Mouse (Mus musculus) liver, embryonic 18 days (tissue): ENCODE data around the gene Myl6b. TPM values are rescaled to one million over a fixed set of nuclear protein-coding genes. Genes with fewer than 3 reads are reported as not detected.

ENCODE experiments used
- polyA plus RNA-seq: library from polyadenylated mRNA; depleted of rRNA; stranded (reverse); fragments of >200 nt; gene quantifications from 2 replicates; pipeline ENCODE4 v1.2.3, GENCODE M21; 2012; rRNA removed

The Myl6b gene
- polyA plus RNA-seq, result 0.53 and 0.67 TPM in 2 replicates

DNA sequence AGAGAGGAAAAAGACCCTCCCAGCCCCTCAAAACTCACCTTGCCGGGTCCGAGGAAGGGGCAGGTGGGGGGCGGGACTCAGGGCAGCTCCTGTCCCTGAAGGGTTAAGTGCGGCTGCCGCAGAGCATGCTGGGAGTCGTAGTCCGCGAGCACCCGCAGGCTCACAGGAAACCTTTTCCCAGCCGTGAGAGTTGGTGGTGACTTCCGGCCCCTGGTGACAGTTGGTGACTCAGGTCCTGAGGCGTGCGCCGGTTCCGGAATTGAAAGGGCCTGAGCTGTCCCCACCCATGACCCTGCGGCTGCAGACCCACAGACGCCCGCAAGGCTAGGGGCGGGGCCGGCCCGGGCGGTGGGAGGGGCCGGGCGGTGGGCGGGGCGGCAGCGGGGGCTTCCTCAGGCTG is at the start of gene Myl6b:
TSS of gene Myl6b (minus strand) at position 96 of the 400 bp plus-strand sequence.

GRCm38 (mm10) chr10:128547361-128548032 is 49.0 kb upstream of the Myl6b start, which contains the start of gene Zc3h10:
Zc3h10 (minus strand) TSS chr10:128547774.

DNA sequence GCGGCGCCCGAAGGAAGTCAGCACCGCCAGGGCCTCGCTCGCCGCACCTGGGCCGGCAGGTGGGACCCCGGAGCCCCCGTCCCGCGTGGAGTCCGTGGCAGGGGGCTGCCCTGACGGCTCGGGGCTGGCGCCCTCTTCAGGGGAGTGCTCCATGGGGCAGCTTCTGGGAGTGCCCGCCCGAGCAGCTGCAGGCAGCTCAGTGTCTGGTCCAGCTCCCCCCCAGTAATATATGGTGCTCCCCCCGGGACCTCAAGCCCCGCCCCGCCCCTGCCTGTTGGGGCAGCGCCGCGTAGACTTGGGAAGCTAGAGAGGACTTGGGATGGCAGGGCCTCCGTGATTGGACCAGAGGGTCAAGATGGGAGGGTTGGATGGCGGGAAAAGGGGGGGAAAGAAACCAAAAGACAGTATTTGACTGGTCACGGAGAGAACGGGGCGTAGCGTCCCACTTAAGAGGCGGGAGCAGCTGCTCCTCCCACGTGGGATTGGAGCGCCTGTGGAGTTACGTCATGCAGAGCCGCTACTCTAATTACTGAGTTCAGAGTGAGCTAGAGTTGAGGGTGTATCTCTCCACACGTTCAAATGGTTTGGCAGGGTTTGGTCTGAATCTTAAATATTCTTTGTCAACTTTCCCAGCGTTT is 27.3 kb upstream of the Myl6b start, which contains the start of gene Esyt1:
TSS of gene Esyt1 (minus strand) at position 201 of the 638 bp plus-strand sequence.

DNA sequence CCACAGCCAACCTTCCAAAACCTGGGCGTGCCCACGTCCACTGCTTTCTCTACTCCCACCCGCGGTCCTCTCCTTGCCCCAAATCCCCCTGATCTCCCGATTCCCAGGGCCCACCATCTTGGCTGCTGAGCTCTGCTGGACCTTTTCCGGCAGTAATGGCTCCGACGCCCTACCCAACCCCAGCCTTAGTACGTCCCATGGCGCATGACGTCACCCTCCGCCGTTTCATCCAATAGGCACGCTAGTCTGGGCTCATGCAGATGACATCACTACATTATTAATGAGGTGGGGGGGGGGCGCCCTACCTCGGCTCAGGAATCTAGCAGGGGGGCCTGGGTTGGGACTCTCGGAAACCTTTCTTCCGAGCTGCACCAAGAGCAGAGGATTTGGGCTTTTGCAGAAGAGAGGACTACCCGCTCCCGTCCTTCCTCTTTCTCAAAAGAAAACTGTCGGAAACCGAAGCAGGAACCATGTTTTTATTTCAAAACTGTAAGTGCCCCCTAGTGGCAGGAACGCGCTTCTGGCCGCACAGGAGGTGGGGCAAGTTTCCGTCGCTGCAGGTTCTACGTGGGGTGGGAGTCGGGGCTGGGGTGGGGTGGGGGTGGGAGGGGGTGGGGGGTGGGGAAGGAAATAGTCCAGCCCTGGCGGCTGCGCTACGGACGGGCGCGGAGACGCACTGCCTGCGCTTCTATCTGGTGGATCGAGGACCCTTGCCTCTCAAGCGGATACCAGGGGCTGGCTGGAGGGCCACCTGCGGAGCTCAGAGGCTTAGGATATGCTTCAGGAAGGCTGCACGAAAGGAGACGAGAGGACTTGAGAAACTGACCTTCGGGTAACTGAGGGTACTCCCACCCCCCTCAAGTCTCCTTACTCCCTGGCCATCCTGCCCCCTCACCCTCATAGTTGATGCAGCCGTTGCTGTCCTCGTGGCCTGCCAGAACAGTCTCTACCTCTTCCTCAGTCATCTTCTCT is 4.5 kb downstream of the Myl6b start, which contains the start of gene Myl6:
TSS of gene Myl6 (minus strand) at position 451 of the 972 bp plus-strand sequence.

DNA sequence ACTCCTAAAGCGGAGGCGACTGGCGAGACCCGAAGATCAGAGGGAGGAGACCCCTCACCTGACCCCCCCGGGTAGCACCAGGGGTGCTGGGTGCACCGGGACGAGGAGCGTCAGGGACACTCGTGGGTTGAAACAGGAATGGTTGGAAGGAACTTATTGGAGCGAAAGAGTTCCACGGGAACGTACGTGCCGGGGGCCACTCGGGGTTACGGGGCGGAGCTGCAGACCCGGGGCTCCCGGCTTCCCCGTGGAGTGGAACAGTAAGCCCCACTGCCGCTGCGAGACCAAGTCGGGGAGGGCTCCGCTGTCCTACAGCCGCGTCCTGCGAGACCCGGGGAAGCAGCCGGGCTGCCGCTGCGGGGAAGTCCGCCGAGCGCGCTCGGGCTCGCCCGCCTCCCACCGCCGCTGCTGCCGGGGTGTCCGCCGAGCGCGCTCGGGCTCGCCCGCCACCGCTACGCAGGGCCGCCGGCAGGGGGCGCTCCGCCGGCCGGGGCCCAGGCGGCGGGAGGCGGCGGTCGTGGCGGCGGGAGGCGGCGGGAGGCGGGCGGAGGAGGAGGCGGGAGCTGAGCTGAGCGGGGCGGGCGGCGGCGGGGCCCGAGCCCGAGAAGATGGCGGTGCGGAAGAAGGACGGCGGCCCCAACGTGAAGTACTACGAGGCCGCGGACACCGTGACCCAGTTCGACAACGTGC is 39.6 kb downstream of the Myl6b start, which contains the start of gene Smarcc2:
TSS of gene Smarcc2 (plus strand) at position 530 of the 690 bp plus-strand sequence.

Other genes with a start within 250 kb of the Myl6b start
- gene Apon, start 244.6 kb downstream of the Myl6b start, polyA plus RNA-seq, result 13.0 and 18.7 TPM in 2 replicates
- 813 and 951 TPM in 2 replicates for gene Apof, start 230.0 kb downstream of the Myl6b start, polyA plus RNA-seq
- 20.6 and 23.1 TPM in 2 replicates for gene Stat2, start 228.1 kb downstream of the Myl6b start, polyA plus RNA-seq
- gene Il23a, start 199.9 kb downstream of the Myl6b start, polyA plus RNA-seq, result 0.03 and 0.06 TPM in 2 replicates
- gene Pan2, start 195.3 kb downstream of the Myl6b start, polyA plus RNA-seq, result 13.6 and 15.8 TPM in 2 replicates
- 57.3 and 69.2 TPM in 2 replicates for gene Cnpy2, start 176.2 kb downstream of the Myl6b start, polyA plus RNA-seq
- gene Cs, start 161.0 kb downstream of the Myl6b start, polyA plus RNA-seq, result 59.5 and 64.0 TPM in 2 replicates
- 10.3 and 10.8 TPM in 2 replicates for gene Coq10a, start 129.7 kb downstream of the Myl6b start, polyA plus RNA-seq
- 4.4 and 6.2 TPM in 2 replicates for gene Ankrd52, start 121.6 kb downstream of the Myl6b start, polyA plus RNA-seq
- 99.5 and 112 TPM in 2 replicates for gene Slc39a5, start 97.5 kb downstream of the Myl6b start, polyA plus RNA-seq
- gene Nabp2, start 87.2 kb downstream of the Myl6b start, polyA plus RNA-seq, result 16.8 and 18.7 TPM in 2 replicates
- 7.0 and 8.3 TPM in 2 replicates for gene Rnf41, start 87.0 kb downstream of the Myl6b start, polyA plus RNA-seq
- gene Smarcc2, start 39.4 kb downstream of the Myl6b start, polyA plus RNA-seq, result 25.6 and 31.2 TPM in 2 replicates
- 627 and 720 TPM in 2 replicates for gene Myl6, start 4.5 kb downstream of the Myl6b start, polyA plus RNA-seq
- gene Esyt1, start 27.2 kb upstream of the Myl6b start, polyA plus RNA-seq, result 10.8 and 12.1 TPM in 2 replicates
- 4.0 and 4.5 TPM in 2 replicates for gene Zc3h10, start 49.1 kb upstream of the Myl6b start, polyA plus RNA-seq
- 1,648 and 2,151 TPM in 2 replicates for gene Rpl41, start 50.6 kb upstream of the Myl6b start, polyA plus RNA-seq
- 67.0 and 72.0 TPM in 2 replicates for gene Pa2g4, start 67.3 kb upstream of the Myl6b start, polyA plus RNA-seq
- 7.5 and 8.2 TPM in 2 replicates for gene Erbb3, start 91.0 kb upstream of the Myl6b start, polyA plus RNA-seq
- 667 and 775 TPM in 2 replicates for gene Rps26, start 128.1 kb upstream of the Myl6b start, polyA plus RNA-seq
- gene Ikzf4, start 147.3 kb upstream of the Myl6b start, polyA plus RNA-seq, result 0.72 and 1.2 TPM in 2 replicates
- gene Suox, start 175.4 kb upstream of the Myl6b start, polyA plus RNA-seq, result 6.8 and 8.7 TPM in 2 replicates
- 32.7 and 34.3 TPM in 2 replicates for gene Rab5b, start 197.6 kb upstream of the Myl6b start, polyA plus RNA-seq
- gene Pmel, start 205.5 kb upstream of the Myl6b start, polyA plus RNA-seq, result 0.49 and 0.59 TPM in 2 replicates
- gene Cdk2, start 206.3 kb upstream of the Myl6b start, polyA plus RNA-seq, result 31.5 and 32.7 TPM in 2 replicates
- 4.4 and 4.6 TPM in 2 replicates for gene Dgka, start 246.2 kb upstream of the Myl6b start, polyA plus RNA-seq
- gene Pym1, start 249.2 kb upstream of the Myl6b start, polyA plus RNA-seq, result 15.6 and 15.9 TPM in 2 replicates